Mouse (Mus musculus) activated CD4-positive, CD25-positive, alpha-beta regulatory T cell, adult 4 months (primary cell): Measurements from ENCODE around the gene Pde8a. TPM values are rescaled to one million over a fixed set of nuclear protein-coding genes. Genes with fewer than 3 reads are reported as not detected.

Experiments
- ATAC-seq: one replicate; pipeline ENCODE4 v1.8.0; 2017
- polyA plus RNA-seq, 2 experiments: library from polyadenylated mRNA; unstranded; fragments of 100-300 nt; shearing (Covaris generic); gene quantifications; one replicate each; pipeline ENCODE4 v1.2.1; 2017

Pde8a gene
- polyA plus RNA-seq, 2 experiments from 2014 or later, result 1.1 to 2.3 TPM

- ATAC-seq, result no peak
Measured at GRCm38 (mm10) chr7:81211760-81212159, 1.6 kb upstream of the Pde8a start.

- ATAC-seq, result peak; percentile 61
Measured at GRCm38 (mm10) chr7:81212261-81212681, 1.1 kb upstream of the Pde8a start.

GRCm38 (mm10) chr7:81212697-81213346 is 574 bp upstream of the Pde8a start:
- ATAC-seq, result peak; percentile 79

GRCm38 (mm10) chr7:81214153-81214907 is 934 bp downstream of the Pde8a start:
- ATAC-seq, result no peak

- ATAC-seq, result no peak
Measured at GRCm38 (mm10) chr7:81215950-81216349, 2.6 kb downstream of the Pde8a start.

- no peak for ATAC-seq
Measured at GRCm38 (mm10) chr7:81219321-81219720, 5.9 kb downstream of the Pde8a start.

GRCm38 (mm10) chr7:81220381-81220780 is 7.0 kb downstream of the Pde8a start:
- ATAC-seq, result no peak

GRCm38 (mm10) chr7:81224260-81224659 is 10.9 kb downstream of the Pde8a start:
- ATAC-seq, result no peak

GRCm38 (mm10) chr7:81230091-81230792 is 16.8 kb downstream of the Pde8a start:
- ATAC-seq, result no peak

- no peak for ATAC-seq
Measured at GRCm38 (mm10) chr7:81232674-81233073, 19.3 kb downstream of the Pde8a start.

- no peak for ATAC-seq
Measured at GRCm38 (mm10) chr7:81235117-81235516, 21.7 kb downstream of the Pde8a start.

GRCm38 (mm10) chr7:81235600-81236223 is 22.3 kb downstream of the Pde8a start:
- ATAC-seq, result no peak

GRCm38 (mm10) chr7:81243361-81243760 is 30.0 kb downstream of the Pde8a start:
- no peak for ATAC-seq

- no peak for ATAC-seq
Measured at GRCm38 (mm10) chr7:81249854-81250279, 36.5 kb downstream of the Pde8a start.

- ATAC-seq, result no peak
Measured at GRCm38 (mm10) chr7:81250601-81251000, 37.2 kb downstream of the Pde8a start.

- no peak for ATAC-seq
Measured at GRCm38 (mm10) chr7:81251521-81251920, 38.1 kb downstream of the Pde8a start.

- ATAC-seq, result no peak
Measured at GRCm38 (mm10) chr7:81253317-81253716, 39.9 kb downstream of the Pde8a start.

- ATAC-seq, result no peak
Measured at GRCm38 (mm10) chr7:81254579-81254978, 41.2 kb downstream of the Pde8a start.

- ATAC-seq, result no peak
Measured at GRCm38 (mm10) chr7:81255456-81255855, 42.1 kb downstream of the Pde8a start.

GRCm38 (mm10) chr7:81256773-81257172 is 43.4 kb downstream of the Pde8a start:
- no peak for ATAC-seq

GRCm38 (mm10) chr7:81261548-81261947 is 48.2 kb downstream of the Pde8a start:
- no peak for ATAC-seq

- no peak for ATAC-seq
Measured at GRCm38 (mm10) chr7:81272908-81273307, 59.5 kb downstream of the Pde8a start.

- ATAC-seq, result no peak
Measured at GRCm38 (mm10) chr7:81278966-81279365, 65.6 kb downstream of the Pde8a start.
